Mouse (Mus musculus): ENCODE results near the gene Sh3bp5.

The Sh3bp5 gene

GRCm38 (mm10) chr14:31433126-31433525, 2.8 kb downstream of the Sh3bp5 start:
- DNase-seq: no peak

- peak in 1 of 2 experiments; percentile 71 for DNase-seq
Observed at GRCm38 (mm10) chr14:31432424-31432823, 3.5 kb downstream of the Sh3bp5 start.

GRCm38 (mm10) chr14:31431789-31432330, 4.0 kb downstream of the Sh3bp5 start:
- DNase-seq: no peak

- no peak for DNase-seq
Observed at GRCm38 (mm10) chr14:31429004-31429395, 6.9 kb downstream of the Sh3bp5 start.

- peak; percentile 53 to 70 for DNase-seq
Observed at GRCm38 (mm10) chr14:31428211-31429003, 7.5 kb downstream of the Sh3bp5 start.

- peak; percentile 88 to 91 for DNase-seq
Observed at GRCm38 (mm10) chr14:31422961-31423791, 12.7 kb downstream of the Sh3bp5 start.

GRCm38 (mm10) chr14:31422395-31422794, 13.5 kb downstream of the Sh3bp5 start:
- no peak for DNase-seq

GRCm38 (mm10) chr14:31421509-31422295, 14.2 kb downstream of the Sh3bp5 start:
- DNase-seq: no peak

- no peak for DNase-seq
Observed at GRCm38 (mm10) chr14:31420985-31421384, 14.9 kb downstream of the Sh3bp5 start.

GRCm38 (mm10) chr14:31420562-31420961, 15.3 kb downstream of the Sh3bp5 start:
- DNase-seq: no peak

GRCm38 (mm10) chr14:31420135-31420534, 15.7 kb downstream of the Sh3bp5 start:
- DNase-seq: peak in 1 of 2 experiments; percentile 15

GRCm38 (mm10) chr14:31419279-31419678, 16.6 kb downstream of the Sh3bp5 start:
- DNase-seq: peak in 1 of 2 experiments; percentile 22

GRCm38 (mm10) chr14:31416835-31417549, 18.9 kb downstream of the Sh3bp5 start:
- peak; percentile 43 to 48 for DNase-seq

GRCm38 (mm10) chr14:31416411-31416810, 19.5 kb downstream of the Sh3bp5 start:
- DNase-seq: peak in 1 of 2 experiments; percentile 24

GRCm38 (mm10) chr14:31414967-31415376, 20.9 kb downstream of the Sh3bp5 start:
- DNase-seq: no peak

- DNase-seq: no peak
Observed at GRCm38 (mm10) chr14:31414235-31414966, 21.5 kb downstream of the Sh3bp5 start.

- DNase-seq: peak in 1 of 2 experiments; percentile 46
Observed at GRCm38 (mm10) chr14:31413475-31414086, 22.3 kb downstream of the Sh3bp5 start.

- peak; percentile 43 to 57 for DNase-seq
Observed at GRCm38 (mm10) chr14:31412651-31413056, 23.2 kb downstream of the Sh3bp5 start.

GRCm38 (mm10) chr14:31410737-31411136, 25.1 kb downstream of the Sh3bp5 start:
- peak in 1 of 2 experiments; percentile 24 for DNase-seq

GRCm38 (mm10) chr14:31410123-31410724, 25.7 kb downstream of the Sh3bp5 start:
- peak in 1 of 2 experiments; percentile 49 for DNase-seq
